Mouse (Mus musculus) limb, embryonic 15.5 days (tissue): ENCODE results near the gene Tnfsf13b. TPM values are rescaled to one million over a fixed set of nuclear protein-coding genes. Genes with fewer than 3 reads are reported as not detected.

Source experiments
- ATAC-seq: fragments of 200-750 bp; cut with Nextera tagmentation; 2 replicates; pipeline ENCODE4 v1.8.0; 2017; ENCODE audit warnings: low read depth, moderate TSS enrichment; ENCODE audit not compliant: insufficient number of reproducible peaks, low FRiP score, low TSS enrichment
- H3K27ac ChIP-seq: fragments of 300-500 bp; sonication (generic); 2 replicates; pipeline ENCODE4 v1.5.1; 2015; ENCODE audit warnings: moderate library complexity, mild to moderate bottlenecking, inconsistent platforms
- H3K27me3 ChIP-seq: fragments of 300-500 bp; sonication (generic); 2 replicates; pipeline ENCODE4 v1.6.1; 2015; ENCODE audit warnings: inconsistent platforms
- H3K36me3 ChIP-seq: fragments of 300-500 bp; sonication (generic); 2 replicates; pipeline ENCODE4 v1.6.1; 2015; ENCODE audit warnings: inconsistent platforms
- H3K4me1 ChIP-seq: fragments of 300-500 bp; sonication (generic); 2 replicates; pipeline ENCODE4 v1.6.1; 2015; ENCODE audit warnings: inconsistent platforms
- H3K4me2 ChIP-seq: fragments of 300-500 bp; sonication (generic); 2 replicates; pipeline ENCODE4 v1.6.1; 2015; ENCODE audit warnings: mild to moderate bottlenecking, inconsistent platforms
- H3K4me3 ChIP-seq: fragments of 300-500 bp; sonication (generic); 2 replicates; pipeline ENCODE4 v1.5.1; 2015; ENCODE audit warnings: mild to moderate bottlenecking, inconsistent platforms
- H3K9ac ChIP-seq: fragments of 300-500 bp; sonication (generic); 2 replicates; pipeline ENCODE4 v1.6.1; 2015; ENCODE audit warnings: inconsistent platforms
- H3K9me3 ChIP-seq: fragments of 300-500 bp; sonication (generic); 2 replicates; pipeline ENCODE4 v1.6.1; 2016; ENCODE audit warnings: inconsistent platforms
- WGBS: fragments of 180-500 bp; shearing (Covaris S2); methylation state at CpG from one replicate; pipeline ENCODE4 v1.1.7; 2015; 5-methylcytosine and 5-hydroxymethylcytosine counted together
- polyA plus RNA-seq: library from polyadenylated mRNA; unstranded; fragments of >200 nt; fragmentation: Nextera tagmentation; extraction: Ambion mirVana; gene quantifications from 2 replicates; pipeline ENCODE4 v1.2.1, GENCODE M21; 2015

Gene Tnfsf13b
- polyA plus RNA-seq, 1 experiment from 2014 or later, result 0.74 TPM

GRCm38 (mm10) chr8:10004115-10004514, 2.2 kb upstream of the Tnfsf13b start:
- 79% methylated on average over 7 of the region's 7 CpGs for WGBS
- no peak overlapping the region for H3K27ac ChIP-seq
- H3K4me3 ChIP-seq, result no peak overlapping the region
- no peaks in the 10 kb centered on the region for H3K36me3 ChIP-seq
- no peak overlapping the region for H3K9ac ChIP-seq
- no peak overlapping the region for H3K4me2 ChIP-seq
- no peaks in the 10 kb centered on the region for H3K27me3 ChIP-seq
- no peak for ATAC-seq
- H3K4me1 ChIP-seq, result peaks cover 12% of the 10 kb centered on the region
- H3K9me3 ChIP-seq, result no peaks in the 10 kb centered on the region

- H3K4me1 ChIP-seq, result peaks cover 12% of the 10 kb centered on the region
- ATAC-seq, result no peak
- 6% methylated on average over 29 of the region's 29 CpGs for WGBS
- H3K36me3 ChIP-seq, result no peaks in the 10 kb centered on the region
- no peaks in the 10 kb centered on the region for H3K9me3 ChIP-seq
- no peak overlapping the region for H3K27ac ChIP-seq
- H3K4me2 ChIP-seq, result peak overlapping the region; percentile 48
- H3K9ac ChIP-seq, result no peak overlapping the region
- H3K4me3 ChIP-seq, result peak overlapping the region; percentile 27
- no peaks in the 10 kb centered on the region for H3K27me3 ChIP-seq
These were observed 856 bp downstream of the Tnfsf13b start for GRCm38 (mm10) chr8:10006986-10007659.

- H3K36me3 ChIP-seq, result no peaks in the 10 kb centered on the region
- no peak overlapping the region for H3K9ac ChIP-seq
- ATAC-seq, result no peak
- H3K4me3 ChIP-seq, result peak overlapping the region; percentile 27
- peak overlapping the region; percentile 48 for H3K4me2 ChIP-seq
- no peaks in the 10 kb centered on the region for H3K9me3 ChIP-seq
- H3K27ac ChIP-seq, result no peak overlapping the region
- 38% methylated on average over 6 of the region's 6 CpGs for WGBS
- no peaks in the 10 kb centered on the region for H3K27me3 ChIP-seq
- peaks cover 12% of the 10 kb centered on the region for H3K4me1 ChIP-seq
These were observed 1.4 kb downstream of the Tnfsf13b start for GRCm38 (mm10) chr8:10007660-10008028.

GRCm38 (mm10) chr8:10016252-10016651, 10.0 kb downstream of the Tnfsf13b start:
- Histone ChIP-seq H3K4me1 (no peaks in the 10 kb centered on the region), H3K4me2 (no peak overlapping the region), H3K4me3 (no peak overlapping the region), H3K9ac (no peak overlapping the region), H3K36me3 (no peaks in the 10 kb centered on the region), H3K27me3 (no peaks in the 10 kb centered on the region), H3K9me3 (no peaks in the 10 kb centered on the region), H3K27ac (no peak overlapping the region)
- ATAC-seq, result no peak
- WGBS, result 78% methylated on average over 1 of the region's 1 CpGs

- Histone ChIP-seq H3K4me2 (no peak overlapping the region), H3K4me1 (no peaks in the 10 kb centered on the region), H3K4me3 (no peak overlapping the region), H3K27me3 (no peaks in the 10 kb centered on the region), H3K9me3 (no peaks in the 10 kb centered on the region), H3K27ac (no peak overlapping the region), H3K36me3 (no peaks in the 10 kb centered on the region), H3K9ac (no peak overlapping the region)
- no peak for ATAC-seq
- WGBS, result 65% methylated on average over 3 of the region's 3 CpGs
These were observed 11.0 kb downstream of the Tnfsf13b start for GRCm38 (mm10) chr8:10017231-10017630.

GRCm38 (mm10) chr8:10030320-10031060, 24.2 kb downstream of the Tnfsf13b start:
- Histone ChIP-seq H3K27ac (no peak overlapping the region), H3K4me3 (no peak overlapping the region), H3K4me1 (no peaks in the 10 kb centered on the region), H3K9ac (no peak overlapping the region), H3K9me3 (no peaks in the 10 kb centered on the region), H3K4me2 (no peak overlapping the region), H3K36me3 (no peaks in the 10 kb centered on the region), H3K27me3 (no peaks in the 10 kb centered on the region)
- no peak for ATAC-seq
- WGBS, result 72% methylated on average over 8 of the region's 8 CpGs

GRCm38 (mm10) chr8:10031177-10031576, 24.9 kb downstream of the Tnfsf13b start:
- no peak overlapping the region for H3K27ac ChIP-seq
- WGBS, result 76% methylated on average over 9 of the region's 9 CpGs
- H3K4me3 ChIP-seq, result no peak overlapping the region

GRCm38 (mm10) chr8:10040866-10041265, 34.6 kb downstream of the Tnfsf13b start:
- ATAC-seq, result no peak
- 64% methylated on average over 3 of the region's 3 CpGs for WGBS
- no peaks in the 10 kb centered on the region for H3K36me3 ChIP-seq

More at GRCm38 (mm10) chr8:10031177-10031576, 24.9 kb downstream of the Tnfsf13b start:
- Histone ChIP-seq H3K36me3 (no peaks in the 10 kb centered on the region), H3K9ac (no peak overlapping the region), H3K27me3 (no peaks in the 10 kb centered on the region), H3K4me2 (no peak overlapping the region), H3K9me3 (no peaks in the 10 kb centered on the region), H3K4me1 (no peaks in the 10 kb centered on the region)
- no peak for ATAC-seq

GRCm38 (mm10) chr8:10043842-10044510, 37.7 kb downstream of the Tnfsf13b start:
- Histone ChIP-seq H3K4me2 (no peak overlapping the region), H3K9ac (no peak overlapping the region), H3K4me1 (no peaks in the 10 kb centered on the region), H3K9me3 (no peaks in the 10 kb centered on the region), H3K27ac (no peak overlapping the region), H3K27me3 (no peaks in the 10 kb centered on the region), H3K4me3 (no peak overlapping the region), H3K36me3 (no peaks in the 10 kb centered on the region)
- ATAC-seq, result no peak
- WGBS, result 54% methylated on average over 13 of the region's 13 CpGs

More at GRCm38 (mm10) chr8:10040866-10041265, 34.6 kb downstream of the Tnfsf13b start:
- no peaks in the 10 kb centered on the region for H3K9me3 ChIP-seq
- no peaks in the 10 kb centered on the region for H3K4me1 ChIP-seq
- H3K4me2 ChIP-seq, result no peak overlapping the region
- H3K27ac ChIP-seq, result no peak overlapping the region
- no peak overlapping the region for H3K9ac ChIP-seq
- H3K4me3 ChIP-seq, result no peak overlapping the region
- no peaks in the 10 kb centered on the region for H3K27me3 ChIP-seq

- no peak overlapping the region for H3K27ac ChIP-seq
- WGBS, result 54% methylated on average over 1 of the region's 1 CpGs
- H3K9me3 ChIP-seq, result no peaks in the 10 kb centered on the region
- H3K36me3 ChIP-seq, result no peaks in the 10 kb centered on the region
- H3K4me1 ChIP-seq, result no peaks in the 10 kb centered on the region
- H3K9ac ChIP-seq, result no peak overlapping the region
- no peak for ATAC-seq
- H3K4me3 ChIP-seq, result no peak overlapping the region
- H3K27me3 ChIP-seq, result no peaks in the 10 kb centered on the region
- H3K4me2 ChIP-seq, result no peak overlapping the region
These were observed 39.5 kb downstream of the Tnfsf13b start for GRCm38 (mm10) chr8:10045743-10046142.

- WGBS, result 78% methylated on average over 8 of the region's 8 CpGs
- H3K27ac ChIP-seq, result no peak overlapping the region
- no peaks in the 10 kb centered on the region for H3K27me3 ChIP-seq
- no peak overlapping the region for H3K9ac ChIP-seq
- no peaks in the 10 kb centered on the region for H3K4me1 ChIP-seq
- H3K4me2 ChIP-seq, result no peak overlapping the region
- no peak for ATAC-seq
- H3K36me3 ChIP-seq, result no peaks in the 10 kb centered on the region
- no peaks in the 10 kb centered on the region for H3K9me3 ChIP-seq
- no peak overlapping the region for H3K4me3 ChIP-seq
These were observed 42.9 kb downstream of the Tnfsf13b start for GRCm38 (mm10) chr8:10049162-10049561.

- 62% methylated on average over 3 of the region's 3 CpGs for WGBS
- Histone ChIP-seq H3K4me2 (no peak overlapping the region), H3K9ac (no peak overlapping the region), H3K4me1 (no peaks in the 10 kb centered on the region), H3K27me3 (no peaks in the 10 kb centered on the region; the same call in 1 of the 2 replicates), H3K27ac (no peak overlapping the region), H3K36me3 (no peaks in the 10 kb centered on the region), H3K4me3 (no peak overlapping the region), H3K9me3 (no peaks in the 10 kb centered on the region)
- ATAC-seq, result no peak; the same call in 1 of the 2 replicates
These were observed 45.3 kb downstream of the Tnfsf13b start for GRCm38 (mm10) chr8:10051576-10051975.
